ENCODE assay signal across 12 mouse cellular contexts in the genomic region with DNA sequence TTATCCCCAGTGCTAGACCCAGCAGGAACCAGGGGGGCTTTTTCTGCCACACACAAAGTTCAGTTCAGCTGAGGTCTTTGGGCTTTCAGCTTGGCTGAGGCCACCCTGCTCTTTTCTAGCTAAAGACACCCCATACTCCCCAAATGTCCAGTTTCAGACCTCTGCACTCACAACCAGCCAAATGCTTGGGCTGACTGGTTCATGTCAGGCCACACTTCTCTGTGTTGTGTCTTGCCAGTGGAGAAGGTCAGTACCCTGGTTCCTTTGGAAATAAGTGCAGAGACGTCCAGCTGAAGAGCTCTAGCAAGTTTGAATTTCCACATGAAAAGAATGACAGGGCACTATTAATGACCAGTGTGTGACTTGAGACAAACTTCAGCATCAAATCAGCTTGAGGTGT. TPM values are rescaled to one million over a fixed set of nuclear protein-coding genes. Genes with fewer than 3 reads are reported as not detected.
DNase-seq lines count a peak whose midpoint lies in the region; ATAC-seq and TF ChIP-seq lines count a peak whose summit lies in the region.
"Had no signal": no experiment of that assay in that cellular context is flagged by ENCODE, and none has a peak within 500 bp of the region (broad histone marks: within the 10 kb centered on the region; RNA-seq: fewer than 3 reads in every experiment).

No protein-coding gene starts in this region.

- H3K9me3 ChIP-seq in embryonic facial prominence, embryonic 14.5 days (ENCODE audit: control insufficient read depth, low read length) = no peaks in the 10 kb centered on the region
- H3K9me3 ChIP-seq in intestine, postnatal 0 days (ENCODE audit: control insufficient read depth) = no peaks in the 10 kb centered on the region
- H3K9me3 ChIP-seq: G1E had no signal

- DNase-seq in kidney, adult 9 months = peak; percentile 9
- no peak for DNase-seq in kidney, postnatal 14 days
- DNase-seq in embryonic facial prominence, embryonic 14.5 days (ENCODE audit: low spot score) = no peak
- DNase-seq in lung, postnatal 14 days = peak; percentile 52
- DNase-seq in embryo, embryonic 10.5 days (ENCODE audit: low spot score) = no peak
- no peak for DNase-seq in gastrocnemius, postnatal 14 days
- DNase-seq in embryo, embryonic 11 days = no peak
- DNase-seq: adrenal gland, postnatal 10 days had no signal

- H3K36me3 ChIP-seq in embryonic facial prominence, embryonic 14.5 days (ENCODE audit: control insufficient read depth, insufficient read depth, low read length) = no peaks in the 10 kb centered on the region
- H3K36me3 ChIP-seq in intestine, postnatal 0 days (ENCODE audit: control insufficient read depth, insufficient read depth) = no peaks in the 10 kb centered on the region
- H3K36me3 ChIP-seq: G1E had no signal

- peaks cover 14% of the 10 kb centered on the region for H3K4me1 ChIP-seq in embryonic facial prominence, embryonic 14.5 days (ENCODE audit: control insufficient read depth, insufficient read depth, low read length)
- H3K4me1 ChIP-seq in intestine, postnatal 0 days (replicated peaks; ENCODE audit: control insufficient read depth, insufficient read depth, low read length) = no peaks in the 10 kb centered on the region; the same call in 1 of the 2 replicates

- H3K27me3 ChIP-seq in embryonic facial prominence, embryonic 14.5 days (replicated peaks; ENCODE audit: control insufficient read depth, insufficient read depth, low read length) = no peaks in the 10 kb centered on the region
- no peaks in the 10 kb centered on the region for H3K27me3 ChIP-seq in intestine, postnatal 0 days (replicated peaks; ENCODE audit: control insufficient read depth, insufficient read depth, low read length)

- no peak for ATAC-seq in embryonic facial prominence, embryonic 14.5 days (ENCODE audit: low read depth)
- no peak for ATAC-seq in intestine, postnatal 0 days

- WGBS in embryonic facial prominence, embryonic 14.5 days = 55% methylated on average over 1 of the region's 1 CpGs
- 64% methylated on average over 1 of the region's 1 CpGs for WGBS in intestine, postnatal 0 days

- H3K4me3 ChIP-seq in embryonic facial prominence, embryonic 14.5 days (ENCODE audit: low read depth, low read length) = no peak overlapping the region
- no peak overlapping the region for H3K4me3 ChIP-seq in intestine, postnatal 0 days (ENCODE audit: low read depth, low read length)

- intact Hi-C loops in gastrocnemius, postnatal 14 days (cut with DNase I; ENCODE audit: low total_unique reads) = no loop called here

- peak overlapping the region; percentile 85; the same call in 1 of the 2 replicates for H3K4me2 ChIP-seq in embryonic facial prominence, embryonic 14.5 days (ENCODE audit: low read depth, low read length)
- H3K4me2 ChIP-seq in intestine, postnatal 0 days (replicated peaks; ENCODE audit: low read depth) = peak overlapping the region; percentile 84

- H3K27ac ChIP-seq in embryonic facial prominence, embryonic 14.5 days (replicated peaks; ENCODE audit: low read depth, low read length) = no peak overlapping the region
- H3K27ac ChIP-seq in intestine, postnatal 0 days (ENCODE audit: low read depth, low read length) = no peak overlapping the region

- no peak overlapping the region for H3K9ac ChIP-seq in embryonic facial prominence, embryonic 14.5 days (ENCODE audit: low read depth, low read length)
- no peak overlapping the region for H3K9ac ChIP-seq in intestine, postnatal 0 days (ENCODE audit: low read depth, low read length)

- TF ChIP-seq CTCF in intestine, postnatal 0 days (IDR thresholded peaks at IDR 0.05; ENCODE audit: low read depth) = no peak

RNA-seq across cellular contexts. Expression of a gene that starts 11.0 kb away (rescaled TPM):
- polyA plus RNA-seq in embryonic facial prominence, embryonic 14.5 days (2014; fragmentation: Nextera tagmentation; extraction: Ambion mirVana) = 40.1 and 42.2 TPM in 2 replicates
- polyA plus RNA-seq in intestine, postnatal 0 days (2015; fragmentation: Nextera tagmentation; extraction: Ambion mirVana) = 47.2 and 47.3 TPM in 2 replicates
- 10 to 100 TPM; 41.2 TPM for total RNA-seq in gastrocnemius, postnatal 14 days (2021)

RNA-seq across cellular contexts. Expression of a gene that starts 12.2 kb away (rescaled TPM):
- polyA plus RNA-seq in embryonic facial prominence, embryonic 14.5 days (2014; fragmentation: Nextera tagmentation; extraction: Ambion mirVana) = 33.2 and 34.3 TPM in 2 replicates
- polyA plus RNA-seq in intestine, postnatal 0 days (2015; fragmentation: Nextera tagmentation; extraction: Ambion mirVana) = 11.1 and 12.2 TPM in 2 replicates
- total RNA-seq in gastrocnemius, postnatal 14 days (2021) = 10 to 100 TPM in 1 of 2 experiments, 1 to 10 TPM in 1; 9.5 to 12.4 TPM

RNA-seq across cellular contexts. Expression of a gene that starts 13.3 kb away (rescaled TPM):
- polyA plus RNA-seq in embryonic facial prominence, embryonic 14.5 days (2014; fragmentation: Nextera tagmentation; extraction: Ambion mirVana) = not detected in 2 replicates
- not detected in 2 replicates for polyA plus RNA-seq in intestine, postnatal 0 days (2015; fragmentation: Nextera tagmentation; extraction: Ambion mirVana)
- total RNA-seq in gastrocnemius, postnatal 14 days (2021) = not detected
- total RNA-seq: adrenal gland, postnatal 10 days; layer of hippocampus, adult 18-20 months; megakaryocyte-erythroid progenitor cell, adult 5-6 weeks had no signal
- polyA plus RNA-seq: G1E had no signal

RNA-seq across cellular contexts. Expression of a gene that starts 37.3 kb away (rescaled TPM):
- polyA plus RNA-seq in embryonic facial prominence, embryonic 14.5 days (2014; fragmentation: Nextera tagmentation; extraction: Ambion mirVana) = 0.17 and 0.25 TPM in 2 replicates
- 0.05 TPM in 1 of 2 replicates, not detected in the other for polyA plus RNA-seq in intestine, postnatal 0 days (2015; fragmentation: Nextera tagmentation; extraction: Ambion mirVana)
- total RNA-seq in gastrocnemius, postnatal 14 days (2021) = not detected
- polyA plus RNA-seq: G1E had no signal

Comparison
In these comparisons a context has a peak if more than half of its experiments do, and no peak if none do; other contexts are left out.
1. DNase-seq: peak in kidney, adult 9 months (single experiment) and lung, postnatal 14 days (single experiment); none in kidney, postnatal 14 days (single experiment), embryonic facial prominence, embryonic 14.5 days (single experiment), embryo, embryonic 10.5 days (single experiment), gastrocnemius, postnatal 14 days (single experiment) and embryo, embryonic 11 days (single experiment).